Mouse (Mus musculus) hindbrain, embryonic 10.5 days (tissue): ENCODE results near the gene Slc29a1. TPM values are rescaled to one million over a fixed set of nuclear protein-coding genes. Genes with fewer than 3 reads are reported as not detected.
A peak's percentile ranks its signal among the peaks of the same experiment; 100 is the strongest.

Source experiments
- DNase-seq: peaks from one replicate; pipeline ENCODE4 v3.0.0-alpha.2; 2017; ENCODE audit warnings: low spot score
- H3K27ac ChIP-seq: fragments of 300-500 bp; sonication (generic); 2 replicates; pipeline ENCODE4 v1.5.1; 2016; ENCODE audit warnings: mild to moderate bottlenecking, moderate library complexity
- H3K27me3 ChIP-seq: fragments of 300-500 bp; sonication (generic); 2 replicates; pipeline ENCODE4 v1.6.1; 2016; ENCODE audit warnings: mild to moderate bottlenecking; ENCODE audit not compliant: poor library complexity, insufficient read depth, severe bottlenecking
- H3K36me3 ChIP-seq: fragments of 300-500 bp; sonication (generic); 2 replicates; pipeline ENCODE4 v1.6.1; 2016; ENCODE audit warnings: mild to moderate bottlenecking, moderate library complexity
- H3K4me1 ChIP-seq: fragments of 300-500 bp; sonication (generic); replicated peaks from 2 replicates; pipeline ENCODE4 v1.6.1; 2016; ENCODE audit warnings: mild to moderate bottlenecking
- H3K4me3 ChIP-seq: fragments of 300-500 bp; sonication (generic); 2 replicates; pipeline ENCODE4 v1.5.1; 2016; ENCODE audit warnings: mild to moderate bottlenecking, moderate library complexity
- H3K9me3 ChIP-seq: fragments of 300-500 bp; sonication (generic); 2 replicates; pipeline ENCODE4 v1.6.1; 2016; ENCODE audit warnings: mild to moderate bottlenecking, moderate library complexity
- WGBS: fragments of 180-500 bp; shearing (Covaris S2); methylation state at CpG from one replicate; pipeline ENCODE4 v1.1.7; 2016; 5-methylcytosine and 5-hydroxymethylcytosine counted together
- polyA plus RNA-seq: library from polyadenylated mRNA; unstranded; fragments of >200 nt; fragmentation: Nextera tagmentation; extraction: Ambion mirVana; gene quantifications from 2 replicates; pipeline ENCODE4 v1.2.1, GENCODE M21; 2016

The Slc29a1 gene
- polyA plus RNA-seq, 1 experiment from 2014 or later, result 60.4 TPM

DNA sequence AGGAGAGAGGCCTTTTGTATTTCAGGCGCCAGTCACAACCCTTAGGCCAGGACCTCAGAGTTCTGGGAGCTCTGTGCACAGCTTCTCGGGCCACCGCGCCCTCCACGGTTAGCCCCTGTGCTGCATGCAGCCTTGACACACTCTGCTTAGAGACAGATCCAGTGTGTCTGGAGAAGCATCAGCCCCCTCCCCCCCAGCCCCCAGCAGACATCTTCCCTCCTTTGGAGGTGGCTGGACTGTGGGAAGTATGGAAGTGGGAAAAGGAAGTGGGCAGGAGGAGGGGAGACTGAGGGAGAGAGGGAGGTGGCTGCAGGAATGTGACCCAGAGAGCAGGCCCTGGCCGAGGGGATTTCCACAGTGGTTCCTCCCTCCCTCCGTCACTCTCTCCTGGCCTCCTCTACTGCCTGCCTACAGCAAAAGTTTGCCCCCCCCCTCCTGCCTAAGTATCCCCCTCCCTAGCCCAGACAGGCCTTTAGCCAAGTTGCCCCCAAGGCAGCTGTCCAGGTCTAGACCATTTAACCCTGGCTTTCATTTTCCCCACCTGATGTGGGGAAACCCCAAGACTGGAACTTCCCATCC, 42.1 kb downstream of the Slc29a1 start:
- 63% methylated on average over 7 of the region's 7 CpGs for WGBS
- H3K4me1 ChIP-seq, result peaks cover 44% of the 10 kb centered on the region
- H3K27ac ChIP-seq, result 0 out of 2 replicates have a peak overlapping the region, but pooled peaks have one; percentile 36
- peak overlapping the region; percentile 60; the same call in 1 of the 2 replicates for H3K4me3 ChIP-seq
- H3K9me3 ChIP-seq, result no peaks in the 10 kb centered on the region
- peaks cover 9% of the 10 kb centered on the region; the same call in 1 of the 2 replicates for H3K36me3 ChIP-seq
- DNase-seq, result no peak
- H3K27me3 ChIP-seq, result peaks cover 42% of the 10 kb centered on the region

- H3K27ac ChIP-seq, result no peak overlapping the region
- no peak for DNase-seq
- H3K4me1 ChIP-seq, result peaks cover 49% of the 10 kb centered on the region
- no peaks in the 10 kb centered on the region for H3K9me3 ChIP-seq
- peaks cover 42% of the 10 kb centered on the region for H3K27me3 ChIP-seq
- WGBS, result 70% methylated on average over 3 of the region's 3 CpGs
- peaks cover 9% of the 10 kb centered on the region; the same call in 1 of the 2 replicates for H3K36me3 ChIP-seq
- peak overlapping the region; percentile 60 for H3K4me3 ChIP-seq
Measured at GRCm38 (mm10) chr17:45556514-45557245, 42.7 kb downstream of the Slc29a1 start.

- DNase-seq, result no peak
- Histone ChIP-seq H3K4me3 (peak overlapping the region; percentile 60), H3K36me3 (peaks cover 9% of the 10 kb centered on the region; the same call in 1 of the 2 replicates), H3K27me3 (peaks cover 47% of the 10 kb centered on the region), H3K27ac (peak overlapping the region; percentile 78), H3K4me1 (peaks cover 55% of the 10 kb centered on the region), H3K9me3 (no peaks in the 10 kb centered on the region)
- 3% methylated on average over 14 of the region's 14 CpGs for whole genome bisulfite sequencing
Measured at GRCm38 (mm10) chr17:45556107-45556489, 43.3 kb downstream of the Slc29a1 start.

DNA sequence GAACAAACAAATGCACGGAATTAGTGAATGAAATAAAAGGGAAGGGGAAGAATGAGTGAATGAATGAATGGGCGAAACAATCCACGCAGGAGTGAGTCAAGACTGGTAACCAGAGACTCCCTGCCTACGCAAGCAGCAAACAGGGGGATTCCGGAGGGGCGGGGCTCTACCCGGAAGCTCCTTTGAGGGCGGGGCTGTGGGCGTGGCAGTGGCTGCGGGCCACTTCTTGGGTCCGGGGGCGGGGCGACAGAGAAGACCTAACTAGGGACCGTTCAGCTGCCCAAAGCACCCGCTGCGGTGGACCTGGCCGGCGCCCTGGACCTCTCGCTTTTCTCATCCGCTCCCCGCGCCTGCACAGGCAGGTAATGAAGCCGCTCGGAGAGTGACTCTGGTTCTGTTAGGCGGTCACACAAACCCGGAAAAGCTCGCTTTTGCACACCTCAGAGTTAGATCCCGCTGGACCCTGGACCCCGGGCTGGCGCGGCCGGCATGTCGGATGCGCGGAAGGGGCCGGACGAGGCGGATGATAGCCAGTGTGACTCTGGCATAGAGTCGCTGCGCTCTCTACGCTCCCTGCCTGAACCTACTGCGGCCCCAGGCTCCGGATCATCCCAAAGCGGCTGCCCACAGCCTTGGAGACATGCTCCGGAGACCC, 43.8 kb downstream of the Slc29a1 start, which contains the start of gene Nfkbie:
Gene Nfkbie (plus strand): TSS at position 252 of the 655 bp plus-strand sequence.
- DNase-seq, result peak; percentile 97
- Histone ChIP-seq H3K9me3 (no peaks in the 10 kb centered on the region), H3K4me1 (peaks cover 59% of the 10 kb centered on the region), H3K36me3 (peaks cover 9% of the 10 kb centered on the region; the same call in 1 of the 2 replicates), H3K4me3 (peak within 1 kb of the TSS; percentile 60), H3K27ac (peak within 1 kb of the TSS; percentile 78), H3K27me3 (peaks cover 51% of the 10 kb centered on the region)
- WGBS, result under 1% methylated on average over 45 of the region's 45 CpGs

GRCm38 (mm10) chr17:45554420-45554819, 45.0 kb downstream of the Slc29a1 start:
- WGBS, result 39% methylated on average over 1 of the region's 1 CpGs
- Histone ChIP-seq H3K4me1 (peaks cover 70% of the 10 kb centered on the region), H3K36me3 (0 out of 2 replicates have a peak, but pooled peaks cover 3% of the 10 kb centered on the region), H3K4me3 (no peak overlapping the region), H3K9me3 (no peaks in the 10 kb centered on the region), H3K27me3 (peaks cover 55% of the 10 kb centered on the region), H3K27ac (no peak overlapping the region)
- DNase-seq, result no peak

- no peaks in the 10 kb centered on the region for H3K36me3 ChIP-seq
- 89% methylated on average over 3 of the region's 3 CpGs for WGBS
- no peak overlapping the region for H3K4me3 ChIP-seq
- DNase-seq, result no peak
- peaks cover 70% of the 10 kb centered on the region for H3K4me1 ChIP-seq
- no peaks in the 10 kb centered on the region for H3K9me3 ChIP-seq
- H3K27ac ChIP-seq, result no peak overlapping the region
- peaks cover 55% of the 10 kb centered on the region for H3K27me3 ChIP-seq
Measured at GRCm38 (mm10) chr17:45553065-45553464, 46.3 kb downstream of the Slc29a1 start.

DNA sequence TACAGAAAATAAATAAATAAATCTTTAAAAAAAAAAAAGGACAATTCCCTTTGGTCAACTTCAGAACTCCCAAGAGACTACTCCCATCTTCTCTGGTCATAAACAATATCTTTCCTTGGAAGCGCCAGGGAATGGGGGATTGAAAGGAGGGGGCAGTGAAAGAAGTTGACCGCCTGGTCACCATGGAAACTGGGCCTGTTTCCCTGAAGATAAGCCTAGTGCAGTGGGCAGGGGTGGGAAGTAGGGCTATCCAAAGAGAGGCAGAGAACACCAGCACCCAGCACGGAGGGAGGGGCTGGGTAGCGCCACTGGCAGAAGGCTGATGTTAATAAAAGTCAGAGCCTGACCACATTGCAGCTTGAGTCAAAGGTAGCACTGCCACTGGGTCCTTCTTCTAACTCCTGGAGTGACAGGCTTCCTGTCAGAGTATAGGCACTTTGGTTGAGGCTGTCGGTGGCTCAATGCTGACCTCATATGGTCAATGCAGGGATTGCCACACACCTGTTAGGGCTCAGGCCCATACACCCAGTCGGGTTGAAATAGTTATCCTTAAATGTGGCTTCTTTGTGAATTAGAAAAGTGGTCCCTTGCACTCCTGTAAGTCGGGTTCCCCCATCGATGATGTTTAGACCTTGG, 47.5 kb downstream of the Slc29a1 start:
- Histone ChIP-seq H3K27ac (no peak overlapping the region), H3K4me1 (peaks cover 68% of the 10 kb centered on the region), H3K36me3 (peaks cover 1% of the 10 kb centered on the region; the same call in 1 of the 2 replicates), H3K9me3 (no peaks in the 10 kb centered on the region), H3K27me3 (peaks cover 55% of the 10 kb centered on the region), H3K4me3 (peak overlapping the region; percentile 7; the same call in 1 of the 2 replicates)
- DNase-seq, result peak; percentile 80
- 6% methylated on average over 8 of the region's 8 CpGs for WGBS

GRCm38 (mm10) chr17:45551249-45551796, 48.1 kb downstream of the Slc29a1 start:
- Histone ChIP-seq H3K27me3 (peaks cover 55% of the 10 kb centered on the region), H3K36me3 (peaks cover 7% of the 10 kb centered on the region), H3K27ac (0 out of 2 replicates have a peak overlapping the region, but pooled peaks have one; percentile 50), H3K4me3 (no peak overlapping the region), H3K9me3 (no peaks in the 10 kb centered on the region), H3K4me1 (peaks cover 64% of the 10 kb centered on the region)
- WGBS, result 56% methylated on average over 7 of the region's 7 CpGs
- DNase-seq, result no peak

DNA sequence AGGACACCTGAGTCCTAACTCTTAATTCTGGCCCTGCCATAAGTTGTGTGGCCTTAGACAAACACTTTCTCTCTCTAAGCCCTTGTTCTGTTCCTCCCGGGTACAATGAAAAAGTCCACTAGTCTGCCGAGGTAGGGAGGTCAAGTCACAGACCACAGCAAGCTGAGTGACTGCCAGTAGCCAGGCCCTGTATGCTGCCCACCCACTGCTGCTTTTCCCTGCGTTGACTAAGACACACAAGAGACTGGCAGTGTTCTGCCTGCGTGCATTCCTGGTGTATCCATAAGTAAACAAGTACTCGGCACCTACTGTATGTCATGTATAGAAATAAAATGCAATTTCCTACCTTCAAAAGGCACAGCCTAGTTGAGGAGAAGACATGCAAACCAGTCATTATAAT, 49.2 kb downstream of the Slc29a1 start:
- Histone ChIP-seq H3K27me3 (peaks cover 61% of the 10 kb centered on the region), H3K4me1 (peaks cover 63% of the 10 kb centered on the region), H3K27ac (peak overlapping the region; percentile 99), H3K9me3 (no peaks in the 10 kb centered on the region), H3K4me3 (peak overlapping the region; percentile 97), H3K36me3 (peaks cover 12% of the 10 kb centered on the region)
- DNase-seq, result no peak
- 29% methylated on average over 5 of the region's 5 CpGs for WGBS

DNA sequence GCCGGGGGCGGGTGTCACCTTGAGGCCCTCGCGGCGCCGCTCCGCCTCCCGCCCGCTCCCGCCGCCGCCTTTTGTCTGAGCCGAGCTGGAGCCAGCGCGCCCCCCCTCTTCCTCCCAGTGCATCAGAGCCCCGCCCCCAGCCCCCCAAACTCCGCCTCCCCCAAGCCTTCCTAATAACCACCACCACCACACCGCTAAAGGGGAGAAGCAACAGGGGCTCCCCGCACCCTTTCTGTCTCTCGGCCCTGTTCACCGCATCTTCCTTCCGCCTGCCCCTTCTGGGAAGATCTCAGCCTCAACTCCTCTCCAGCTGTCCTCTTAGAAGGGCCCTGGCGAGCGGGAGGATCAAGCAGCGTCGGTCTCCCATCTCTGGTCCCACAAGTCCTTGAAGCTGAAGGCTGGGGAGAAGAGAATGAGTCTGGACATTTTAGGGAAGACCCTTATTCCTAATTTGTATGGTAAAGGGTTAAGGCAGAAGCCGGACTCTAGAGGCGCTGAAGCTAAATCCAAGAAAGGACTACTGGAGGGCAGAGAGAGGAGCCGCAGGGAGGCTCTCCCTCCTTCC, 49.7 kb downstream of the Slc29a1 start, which contains the start of gene Tmem151b:
Gene Tmem151b (minus strand): TSS at position 61 of the 565 bp plus-strand sequence.
- DNase-seq, result peak; percentile 78
- peak within 1 kb of the TSS; percentile 99 for H3K27ac ChIP-seq
- peaks cover 17% of the 10 kb centered on the region for H3K36me3 ChIP-seq
- peaks cover 67% of the 10 kb centered on the region for H3K27me3 ChIP-seq
- H3K4me3 ChIP-seq, result peak within 1 kb of the TSS; percentile 97
- no peaks in the 10 kb centered on the region for H3K9me3 ChIP-seq
- H3K4me1 ChIP-seq, result peaks cover 64% of the 10 kb centered on the region
- under 1% methylated on average over 18 of the region's 29 CpGs for WGBS

GRCm38 (mm10) chr17:45548541-45549512, 50.6 kb downstream of the Slc29a1 start:
- peaks cover 74% of the 10 kb centered on the region for H3K27me3 ChIP-seq
- WGBS, result 2% methylated on average over 68 of the region's 68 CpGs

More at GRCm38 (mm10) chr17:45548541-45549512, 50.6 kb downstream of the Slc29a1 start:
- H3K4me1 ChIP-seq, result peaks cover 73% of the 10 kb centered on the region
- H3K27ac ChIP-seq, result peak overlapping the region; percentile 99
- DNase-seq, result peak; percentile 75
- peak overlapping the region; percentile 97 for H3K4me3 ChIP-seq
- H3K36me3 ChIP-seq, result peaks cover 20% of the 10 kb centered on the region
- no peaks in the 10 kb centered on the region for H3K9me3 ChIP-seq
